Mouse (Mus musculus): ENCODE measurements around the gene Gm37240.

The Gm37240 gene

GRCm38 (mm10) chr3:84715073-84715768, 1172.1 kb downstream of the Gm37240 start:
- CTCF ChIA-PET = interaction anchor here (0.6 kb wide), 1 partner anchor 172 kb away, joined by 3 read pairs; no protein-coding TSS in a partner anchor

- CTCF ChIA-PET = interaction anchor here (0.8 kb wide), 1 partner anchor 173 kb away, joined by 6 read pairs; no protein-coding TSS in a partner anchor
Measured at GRCm38 (mm10) chr3:84712941-84713340, 1174.4 kb downstream of the Gm37240 start.

DNA sequence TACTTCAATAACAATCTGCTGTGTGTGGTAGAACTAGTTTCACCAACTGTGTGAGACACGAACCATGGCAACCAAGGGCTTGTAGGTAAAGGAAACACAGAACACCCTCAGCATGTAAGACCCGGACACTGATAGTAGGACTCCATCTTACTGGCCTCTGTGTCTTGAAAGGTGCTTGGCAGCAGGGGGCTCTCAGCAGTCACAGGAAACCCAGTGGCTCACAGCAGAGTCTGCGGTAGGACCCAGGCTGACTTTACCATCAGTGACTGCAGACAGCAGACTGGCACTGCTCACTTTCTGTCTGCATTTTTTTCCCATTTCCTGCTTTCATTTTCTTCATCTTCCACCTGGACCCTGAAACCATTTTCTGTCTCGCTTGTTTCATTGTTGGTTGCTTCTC, 1176.6 kb downstream of the Gm37240 start:
- CTCF ChIA-PET = no interaction called here

- CTCF ChIA-PET = no interaction called here
Measured at GRCm38 (mm10) chr3:84709967-84710366, 1177.4 kb downstream of the Gm37240 start.

GRCm38 (mm10) chr3:84709100-84709499, 1178.2 kb downstream of the Gm37240 start:
- CTCF ChIA-PET = interaction anchor here (0.5 to 0.9 kb wide), 2 partner anchors 105 to 129 kb away, joined by 3 to 6 read pairs; no protein-coding TSS in a partner anchor

GRCm38 (mm10) chr3:84708469-84708868, 1178.8 kb downstream of the Gm37240 start:
- CTCF ChIA-PET = interaction anchor here (0.9 kb wide), 1 partner anchor 105 kb away, joined by 6 read pairs; no protein-coding TSS in a partner anchor

DNA sequence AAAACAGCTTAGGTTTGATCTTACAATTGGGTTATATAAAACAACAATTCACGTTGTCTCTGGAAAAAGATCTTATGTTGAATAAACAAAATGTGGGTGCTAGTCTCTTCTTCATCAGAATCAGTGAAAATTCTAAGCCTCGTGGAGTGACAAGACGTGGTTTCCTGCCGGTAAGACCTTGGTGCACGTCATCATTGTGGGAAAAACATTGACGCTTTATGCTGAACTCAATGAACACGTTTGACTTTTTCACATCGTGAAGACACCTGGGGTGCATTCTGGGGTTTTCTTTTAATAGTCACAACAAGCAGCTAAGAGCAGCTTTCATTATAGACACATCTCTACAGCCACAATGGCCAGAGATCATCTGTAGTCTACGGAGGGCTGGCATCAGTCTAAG, 1182.1 kb downstream of the Gm37240 start:
- CTCF ChIA-PET = no interaction called here

DNA sequence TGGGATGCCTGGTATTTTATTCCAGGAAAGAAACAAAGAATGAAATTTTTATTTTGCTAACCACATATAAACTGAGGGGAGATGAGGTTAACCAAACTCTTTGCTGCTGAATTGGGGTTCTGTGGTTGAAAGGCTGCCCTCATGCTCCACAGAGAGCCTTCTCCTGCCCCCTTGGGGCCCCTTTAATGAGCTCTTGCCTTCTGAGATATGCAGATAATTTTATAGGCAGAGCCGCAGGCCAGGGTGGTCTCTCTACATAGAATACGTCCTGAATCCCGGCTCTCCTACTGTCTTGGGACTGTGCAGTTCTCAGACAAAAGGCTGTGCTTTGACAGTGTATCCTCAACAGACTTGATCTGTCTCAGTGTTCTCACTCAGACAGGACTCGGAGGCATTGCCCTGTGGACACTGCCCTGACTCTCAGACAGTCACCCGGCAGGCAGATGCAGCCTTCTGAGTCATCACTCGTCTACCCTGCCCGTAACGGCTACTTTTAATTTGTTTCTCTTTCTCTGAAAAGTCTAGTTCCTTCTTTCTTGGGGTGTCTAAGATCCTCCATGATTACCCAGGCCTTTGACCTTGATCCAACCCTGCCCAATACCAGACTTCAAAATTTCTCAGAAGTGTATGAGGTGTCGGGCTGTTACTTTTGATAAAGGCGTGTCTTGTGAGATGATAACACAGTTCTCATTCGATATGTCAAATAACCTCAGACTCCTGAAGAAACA, 1184.1 kb downstream of the Gm37240 start:
- CTCF ChIA-PET = no interaction called here

GRCm38 (mm10) chr3:84701964-84702363, 1185.4 kb downstream of the Gm37240 start:
- CTCF ChIA-PET = no interaction called here

GRCm38 (mm10) chr3:84701509-84701908, 1185.8 kb downstream of the Gm37240 start:
- CTCF ChIA-PET = no interaction called here

DNA sequence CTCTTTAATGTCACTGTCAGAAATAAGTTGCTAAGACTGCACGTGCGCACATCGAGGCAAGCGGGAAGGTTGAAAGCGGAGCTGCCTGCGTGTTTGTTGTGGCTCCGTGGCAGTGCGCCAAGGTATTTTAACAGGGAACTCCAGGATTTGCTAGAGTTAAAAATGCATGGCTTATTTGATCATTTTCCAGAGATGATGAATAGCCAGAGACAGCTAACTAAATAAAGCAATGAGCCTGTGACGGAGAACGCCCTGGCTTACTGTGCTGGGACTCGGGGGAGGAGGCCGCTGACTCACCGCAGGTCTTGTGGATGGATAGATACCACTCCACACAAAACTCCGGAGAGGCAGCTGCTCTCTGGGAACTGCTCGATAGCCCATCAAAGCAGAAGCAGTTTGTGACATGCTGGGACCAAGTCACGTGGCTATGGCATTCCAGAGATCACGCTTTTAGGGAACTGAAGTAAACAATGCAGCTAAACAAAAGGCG, 1190.8 kb downstream of the Gm37240 start:
- CTCF ChIA-PET = no interaction called here

GRCm38 (mm10) chr3:84695867-84696361, 1191.4 kb downstream of the Gm37240 start:
- CTCF ChIA-PET = no interaction called here

- CTCF ChIA-PET = no interaction called here
Measured at GRCm38 (mm10) chr3:84695418-84695817, 1191.9 kb downstream of the Gm37240 start.

- CTCF ChIA-PET = interaction anchor here (0.6 to 1.9 kb wide), 3 partner anchors 12 to 178 kb away, joined by 3 to 11 read pairs (median 3); no protein-coding TSS in a partner anchor
Measured at GRCm38 (mm10) chr3:84693886-84694285, 1193.4 kb downstream of the Gm37240 start.

- CTCF ChIA-PET = interaction anchor here (0.7 to 1.9 kb wide), 2 partner anchors 150 to 177 kb away, joined by 3 to 11 read pairs; no protein-coding TSS in a partner anchor
Measured at GRCm38 (mm10) chr3:84692647-84693199, 1194.6 kb downstream of the Gm37240 start.

- CTCF ChIA-PET = interaction anchor here (0.6 kb wide), 1 partner anchor 436 kb away, joined by 8 read pairs; no protein-coding TSS in a partner anchor
Measured at GRCm38 (mm10) chr3:84690091-84690771, 1197.1 kb downstream of the Gm37240 start.

- CTCF ChIA-PET = interaction anchor here (0.6 kb wide), 1 partner anchor 436 kb away, joined by 8 read pairs; no protein-coding TSS in a partner anchor
Measured at GRCm38 (mm10) chr3:84689656-84690055, 1197.7 kb downstream of the Gm37240 start.

DNA sequence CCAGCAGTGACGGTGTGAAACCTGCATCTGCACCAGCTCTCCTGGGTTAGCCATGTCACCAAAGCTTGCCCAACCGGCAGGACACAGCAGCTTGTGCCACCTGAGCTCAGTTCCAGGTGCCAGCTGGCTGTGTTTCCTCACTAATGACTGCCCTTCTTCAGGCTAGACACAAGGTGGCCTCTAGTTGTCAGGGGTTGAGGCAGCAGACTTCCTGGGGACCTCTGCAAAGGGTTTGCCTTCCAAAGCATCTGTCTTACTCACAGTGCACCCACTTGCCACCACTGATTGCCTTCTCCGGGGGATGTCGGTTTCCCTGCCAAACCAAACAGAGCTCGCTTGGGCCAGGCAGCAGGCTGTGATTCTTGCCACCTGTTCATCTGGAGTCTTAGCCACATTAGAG, 1199.1 kb downstream of the Gm37240 start:
- CTCF ChIA-PET = interaction anchor here (0.6 kb wide), 1 partner anchor 10 kb away, joined by 3 read pairs; no protein-coding TSS in a partner anchor

DNA sequence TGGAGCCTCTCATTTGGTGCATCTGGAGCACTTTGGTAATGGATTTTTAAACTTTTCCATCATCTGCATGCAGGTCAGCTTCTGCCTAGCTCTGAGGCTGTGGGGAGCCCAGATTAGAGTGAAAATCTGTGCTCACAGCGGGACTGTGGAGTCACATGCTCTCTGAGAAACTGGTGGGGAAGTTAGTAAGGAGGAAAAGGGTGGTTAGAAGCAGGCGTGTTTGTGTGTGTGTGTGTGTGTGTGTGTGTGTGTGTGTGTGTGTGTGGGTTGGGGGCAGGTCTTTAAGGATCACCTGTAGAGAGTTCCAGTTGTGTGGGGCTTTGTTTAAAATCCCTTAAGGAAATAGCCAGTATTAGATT, 1199.9 kb downstream of the Gm37240 start:
- CTCF ChIA-PET = no interaction called here

DNA sequence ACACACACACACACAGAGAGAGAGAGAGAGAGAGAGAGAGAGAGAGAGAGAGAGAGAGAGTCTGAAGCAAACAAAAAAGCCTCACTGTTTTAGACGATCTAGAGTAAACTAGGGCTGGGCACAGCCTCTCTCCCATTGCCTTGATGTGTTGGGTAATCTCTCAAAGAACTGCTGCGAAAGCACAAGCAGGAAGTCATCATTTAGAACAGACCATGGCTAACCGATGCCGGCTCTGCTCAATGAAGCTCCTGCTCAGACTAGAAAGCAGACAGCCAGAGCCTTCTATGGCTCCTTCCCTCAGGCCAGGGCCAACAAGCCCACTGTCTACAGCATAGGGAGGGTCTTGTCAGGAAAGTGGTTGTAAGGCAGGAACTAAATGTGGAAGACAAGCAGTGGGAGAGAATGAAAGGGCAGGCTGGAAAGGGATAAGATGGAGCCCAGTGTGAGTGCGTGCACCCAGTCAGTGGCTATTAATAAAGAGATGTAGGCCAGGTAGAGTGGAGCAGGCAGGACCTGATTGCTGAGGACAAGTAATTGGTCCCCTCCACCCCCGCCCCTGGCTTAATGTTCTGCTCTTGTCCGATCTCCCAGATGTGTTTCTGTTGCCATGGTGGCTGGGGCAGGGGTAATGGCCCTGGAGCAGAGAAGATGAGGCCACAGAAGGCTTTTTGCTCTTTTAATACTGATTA, 1200.4 kb downstream of the Gm37240 start:
- CTCF ChIA-PET = no interaction called here

GRCm38 (mm10) chr3:84686294-84686672, 1201.0 kb downstream of the Gm37240 start:
- CTCF ChIA-PET = interaction anchor here (0.7 kb wide), 1 partner anchor 23 kb away, joined by 3 read pairs; no protein-coding TSS in a partner anchor
